Mouse (Mus musculus) lung, embryonic 16.5 days (tissue): ENCODE measurements around the gene Amfr. TPM values are rescaled to one million over a fixed set of nuclear protein-coding genes. Genes with fewer than 3 reads are reported as not detected.

Source experiments
- ATAC-seq: fragments of 200-750 bp; cut with Nextera tagmentation; 2 replicates; pipeline ENCODE4 v1.8.0; 2017; ENCODE audit warnings: low read depth, mild to moderate bottlenecking, moderate library complexity
- H3K27ac ChIP-seq: fragments of 300-500 bp; sonication (generic); 2 replicates; pipeline ENCODE4 v1.5.1; 2014; ENCODE audit warnings: mild to moderate bottlenecking, control low read depth, low read length
- H3K27me3 ChIP-seq: fragments of 300-500 bp; sonication (generic); 2 replicates; pipeline ENCODE4 v1.6.1; 2014; ENCODE audit warnings: low read depth, low read length, mixed read lengths; ENCODE audit not compliant: control insufficient read depth, insufficient read depth
- H3K36me3 ChIP-seq: fragments of 300-500 bp; sonication (generic); 2 replicates; pipeline ENCODE4 v1.6.1; 2014; ENCODE audit warnings: low read length; ENCODE audit not compliant: control insufficient read depth, insufficient read depth
- H3K4me1 ChIP-seq: fragments of 300-500 bp; sonication (generic); replicated peaks from 2 replicates; pipeline ENCODE4 v1.6.1; 2014; ENCODE audit warnings: low read length, mixed read lengths; ENCODE audit not compliant: control insufficient read depth, insufficient read depth
- H3K4me2 ChIP-seq: fragments of 300-500 bp; sonication (generic); 2 replicates; pipeline ENCODE4 v1.6.1; 2014; ENCODE audit warnings: low read depth, low read length, control low read depth
- H3K4me3 ChIP-seq: fragments of 300-500 bp; sonication (generic); 2 replicates; pipeline ENCODE4 v1.5.1; 2014; ENCODE audit warnings: mild to moderate bottlenecking, low read length, control low read depth
- H3K9ac ChIP-seq: fragments of 300-500 bp; sonication (generic); 2 replicates; pipeline ENCODE4 v1.6.1; 2014; ENCODE audit warnings: low read length, control low read depth
- H3K9me3 ChIP-seq: fragments of 300-500 bp; sonication (generic); 2 replicates; pipeline ENCODE4 v1.6.1; 2016; ENCODE audit warnings: low read length; ENCODE audit not compliant: control insufficient read depth
- WGBS: fragments of 180-500 bp; shearing (Covaris S2); extraction: QIAGEN DNeasy Blood & Tissue Kit; methylation state at CpG from one replicate; pipeline ENCODE4 v1.1.7; 2014; 5-methylcytosine and 5-hydroxymethylcytosine counted together
- polyA plus RNA-seq: library from polyadenylated mRNA; unstranded; fragments of >200 nt; fragmentation: Nextera tagmentation; extraction: Ambion mirVana; gene quantifications from 2 replicates; pipeline ENCODE4 v1.2.1, GENCODE M21; 2015

Gene Amfr
- polyA plus RNA-seq, 1 experiment from 2014 or later, result 35.0 TPM

- Histone ChIP-seq H3K9me3 (no peaks in the 10 kb centered on the region), H3K9ac (no peak overlapping the region), H3K27ac (no peak overlapping the region), H3K4me1 (no peaks in the 10 kb centered on the region), H3K4me3 (no peak overlapping the region), H3K4me2 (no peak overlapping the region), H3K36me3 (peaks cover 27% of the 10 kb centered on the region), H3K27me3 (no peaks in the 10 kb centered on the region)
- no peak for ATAC-seq
- 82% methylated on average over 4 of the region's 4 CpGs for WGBS
Observed at GRCm38 (mm10) chr8:93989739-93990138, 22.9 kb downstream of the Amfr start.

- 83% methylated on average over 3 of the region's 3 CpGs for WGBS
Observed at GRCm38 (mm10) chr8:93984731-93985130, 27.9 kb downstream of the Amfr start.

GRCm38 (mm10) chr8:93983827-93984226 is 28.8 kb downstream of the Amfr start:
- peaks cover 41% of the 10 kb centered on the region for H3K36me3 ChIP-seq
- H3K4me1 ChIP-seq, result no peaks in the 10 kb centered on the region
- WGBS, result 68% methylated on average over 3 of the region's 3 CpGs
- H3K4me3 ChIP-seq, result no peak overlapping the region
- no peak for ATAC-seq
- no peaks in the 10 kb centered on the region for H3K27me3 ChIP-seq
- no peaks in the 10 kb centered on the region for H3K9me3 ChIP-seq
- H3K9ac ChIP-seq, result no peak overlapping the region
- no peak overlapping the region for H3K4me2 ChIP-seq
- no peak overlapping the region for H3K27ac ChIP-seq

More at GRCm38 (mm10) chr8:93984731-93985130, 27.9 kb downstream of the Amfr start:
- no peak overlapping the region for H3K4me3 ChIP-seq
- H3K36me3 ChIP-seq, result peaks cover 42% of the 10 kb centered on the region
- ATAC-seq, result no peak
- no peak overlapping the region for H3K9ac ChIP-seq
- H3K27me3 ChIP-seq, result no peaks in the 10 kb centered on the region
- no peaks in the 10 kb centered on the region for H3K4me1 ChIP-seq
- no peak overlapping the region for H3K27ac ChIP-seq
- no peaks in the 10 kb centered on the region for H3K9me3 ChIP-seq
- H3K4me2 ChIP-seq, result no peak overlapping the region

GRCm38 (mm10) chr8:93981679-93982215 is 30.9 kb downstream of the Amfr start:
- Histone ChIP-seq H3K27ac (no peak overlapping the region), H3K36me3 (peaks cover 55% of the 10 kb centered on the region), H3K9me3 (no peaks in the 10 kb centered on the region), H3K4me3 (no peak overlapping the region), H3K4me2 (no peak overlapping the region), H3K4me1 (no peaks in the 10 kb centered on the region), H3K27me3 (no peaks in the 10 kb centered on the region), H3K9ac (no peak overlapping the region)
- ATAC-seq, result no peak
- WGBS, result 87% methylated on average over 5 of the region's 5 CpGs

- no peak for ATAC-seq
- peaks cover 50% of the 10 kb centered on the region for H3K36me3 ChIP-seq
- no peaks in the 10 kb centered on the region for H3K27me3 ChIP-seq
- 90% methylated on average over 4 of the region's 4 CpGs for WGBS
- no peak overlapping the region for H3K4me2 ChIP-seq
- no peaks in the 10 kb centered on the region for H3K4me1 ChIP-seq
- no peak overlapping the region for H3K9ac ChIP-seq
- H3K9me3 ChIP-seq, result no peaks in the 10 kb centered on the region
- no peak overlapping the region for H3K4me3 ChIP-seq
- H3K27ac ChIP-seq, result no peak overlapping the region
Observed at GRCm38 (mm10) chr8:93980141-93980540, 32.5 kb downstream of the Amfr start.

- 90% methylated on average over 6 of the region's 6 CpGs for WGBS
- no peaks in the 10 kb centered on the region for H3K27me3 ChIP-seq
- H3K9ac ChIP-seq, result no peak overlapping the region
- no peaks in the 10 kb centered on the region for H3K4me1 ChIP-seq
- H3K4me2 ChIP-seq, result no peak overlapping the region
- no peak overlapping the region for H3K27ac ChIP-seq
- H3K4me3 ChIP-seq, result no peak overlapping the region
- H3K9me3 ChIP-seq, result no peaks in the 10 kb centered on the region
- no peak for ATAC-seq
- H3K36me3 ChIP-seq, result peaks cover 54% of the 10 kb centered on the region
Observed at GRCm38 (mm10) chr8:93976446-93977211, 36.0 kb downstream of the Amfr start.

- Histone ChIP-seq H3K27me3 (no peaks in the 10 kb centered on the region), H3K4me1 (no peaks in the 10 kb centered on the region), H3K4me2 (no peak overlapping the region), H3K9ac (no peak overlapping the region), H3K4me3 (no peak overlapping the region), H3K36me3 (peaks cover 49% of the 10 kb centered on the region), H3K9me3 (no peaks in the 10 kb centered on the region), H3K27ac (no peak overlapping the region)
- no peak for ATAC-seq
- 84% methylated on average over 2 of the region's 2 CpGs for WGBS
Observed at GRCm38 (mm10) chr8:93975358-93975757, 37.3 kb downstream of the Amfr start.

- Histone ChIP-seq H3K27ac (no peak overlapping the region), H3K4me2 (no peak overlapping the region), H3K27me3 (no peaks in the 10 kb centered on the region), H3K36me3 (peaks cover 42% of the 10 kb centered on the region), H3K4me3 (no peak overlapping the region), H3K9ac (no peak overlapping the region), H3K9me3 (no peaks in the 10 kb centered on the region), H3K4me1 (no peaks in the 10 kb centered on the region)
- 72% methylated on average over 11 of the region's 11 CpGs for WGBS
- no peak for ATAC-seq
Observed at GRCm38 (mm10) chr8:93974602-93975186, 37.9 kb downstream of the Amfr start.

- Histone ChIP-seq H3K36me3 (peaks cover 40% of the 10 kb centered on the region), H3K27me3 (no peaks in the 10 kb centered on the region), H3K9me3 (no peaks in the 10 kb centered on the region), H3K4me1 (no peaks in the 10 kb centered on the region), H3K4me3 (no peak overlapping the region), H3K4me2 (no peak overlapping the region), H3K9ac (no peak overlapping the region), H3K27ac (no peak overlapping the region)
- no peak for ATAC-seq
- 94% methylated on average over 13 of the region's 13 CpGs for WGBS
Observed at GRCm38 (mm10) chr8:93973831-93974375, 38.7 kb downstream of the Amfr start.
